8 mouse cellular contexts compared by ENCODE assay signal in genomic region chr7:16980348-16980747, GRCm38 (mm10). TPM values are rescaled to one million over a fixed set of nuclear protein-coding genes. Genes with fewer than 3 reads are reported as not detected.
DNase-seq lines count a peak whose midpoint lies in the region; ATAC-seq lines count a peak whose summit lies in the region.

No protein-coding gene starts in this region.

- peaks cover 45% of the 10 kb centered on the region for H3K4me1 ChIP-seq in megakaryocyte, embryonic 14.5 days

- DNase-seq in cerebellum, postnatal 25 days = peak; percentile 39 to 49
- no peak for DNase-seq in cerebellum, adult 9-10 months
- DNase-seq in urinary bladder, postnatal 25 days (ENCODE audit: low spot score) = peak; percentile 26
- DNase-seq in urinary bladder, postnatal 10 days (ENCODE audit: low spot score) = no peak
- peak; percentile 76 for DNase-seq in kidney, postnatal 10 days
- DNase-seq in thymus, postnatal 0 days (ENCODE audit: low spot score) = peak; percentile 80

- no peaks in the 10 kb centered on the region for H3K27me3 ChIP-seq in megakaryocyte, embryonic 14.5 days (replicated peaks)

- H3K9me3 ChIP-seq in megakaryocyte, embryonic 14.5 days = no peaks in the 10 kb centered on the region

- peak overlapping the region; percentile 89 for H3K4me3 ChIP-seq in megakaryocyte, embryonic 14.5 days (replicated peaks)

- ATAC-seq in granulocyte monocyte progenitor cell, adult 5-6 weeks (replicated peaks; ENCODE audit: poor library complexity, severe bottlenecking) = peak; percentile 52; the same call in 1 of the 2 replicates

- H3K36me3 ChIP-seq in megakaryocyte, embryonic 14.5 days (replicated peaks; ENCODE audit: low read length) = no peaks in the 10 kb centered on the region

RNA-seq across cellular contexts. Expression of gene Gm42372, which starts 2.5 kb away (rescaled TPM):
- total RNA-seq in granulocyte monocyte progenitor cell, adult 5-6 weeks (2014; fragmentation: Nextera tagmentation) = 0.09 TPM in 1 of 2 replicates, not detected in the other
- 0.04 TPM in 1 of 2 replicates, not detected in the other for total RNA-seq in granulocyte monocyte progenitor cell, adult 5-6 weeks (2017)
- 0.06 and 1.4 TPM in 2 replicates for polyA plus RNA-seq in megakaryocyte, embryonic 14.5 days (2012; ENCODE audit: insufficient read depth, low replicate concordance)
- polyA plus RNA-seq in thymus, postnatal 0 days (2015; fragmentation: Nextera tagmentation; extraction: Ambion mirVana) = 0.33 and 0.49 TPM in 2 replicates

RNA-seq across cellular contexts. Expression of gene Ccdc8, which starts 12.2 kb away (rescaled TPM):
- total RNA-seq in granulocyte monocyte progenitor cell, adult 5-6 weeks (2014; fragmentation: Nextera tagmentation) = 4.6 and 4.9 TPM in 2 replicates
- total RNA-seq in granulocyte monocyte progenitor cell, adult 5-6 weeks (2017) = 4.8 and 6.5 TPM in 2 replicates
- 2.9 and 5.3 TPM in 2 replicates for polyA plus RNA-seq in megakaryocyte, embryonic 14.5 days (2012; ENCODE audit: insufficient read depth, low replicate concordance)
- 3.7 and 4.7 TPM in 2 replicates for polyA plus RNA-seq in thymus, postnatal 0 days (2015; fragmentation: Nextera tagmentation; extraction: Ambion mirVana)

RNA-seq across cellular contexts. Expression of gene Pnmal1, which starts 20.9 kb away (rescaled TPM):
- total RNA-seq in granulocyte monocyte progenitor cell, adult 5-6 weeks (2014; fragmentation: Nextera tagmentation) = not detected in 2 replicates
- total RNA-seq in granulocyte monocyte progenitor cell, adult 5-6 weeks (2017) = not detected in 2 replicates
- polyA plus RNA-seq in megakaryocyte, embryonic 14.5 days (2012; ENCODE audit: insufficient read depth, low replicate concordance) = not detected in 2 replicates
- 0.04 TPM in 2 replicates for polyA plus RNA-seq in thymus, postnatal 0 days (2015; fragmentation: Nextera tagmentation; extraction: Ambion mirVana)

RNA-seq across cellular contexts. Expression of gene Pnmal2, which starts 35.9 kb away (rescaled TPM):
- total RNA-seq in granulocyte monocyte progenitor cell, adult 5-6 weeks (2014; fragmentation: Nextera tagmentation) = not detected in 2 replicates
- 0.04 TPM in 1 of 2 replicates, not detected in the other for total RNA-seq in granulocyte monocyte progenitor cell, adult 5-6 weeks (2017)
- not detected in 2 replicates for polyA plus RNA-seq in megakaryocyte, embryonic 14.5 days (2012; ENCODE audit: insufficient read depth, low replicate concordance)
- 5.1 and 6.4 TPM in 2 replicates for polyA plus RNA-seq in thymus, postnatal 0 days (2015; fragmentation: Nextera tagmentation; extraction: Ambion mirVana)

RNA-seq across cellular contexts. Expression of gene Ppp5c, which starts 47.4 kb away (rescaled TPM):
- 96.2 and 123 TPM in 2 replicates for total RNA-seq in granulocyte monocyte progenitor cell, adult 5-6 weeks (2014; fragmentation: Nextera tagmentation)
- 81.0 and 89.8 TPM in 2 replicates for total RNA-seq in granulocyte monocyte progenitor cell, adult 5-6 weeks (2017)
- 55.6 and 70.0 TPM in 2 replicates for polyA plus RNA-seq in megakaryocyte, embryonic 14.5 days (2012; ENCODE audit: insufficient read depth, low replicate concordance)
- polyA plus RNA-seq in thymus, postnatal 0 days (2015; fragmentation: Nextera tagmentation; extraction: Ambion mirVana) = 120 TPM in 2 replicates

Comparison
In these comparisons a context has a peak if more than half of its experiments do, and no peak if none do; other contexts are left out.
1. DNase-seq: peak in cerebellum, postnatal 25 days (2 of 2), urinary bladder, postnatal 25 days (single experiment), kidney, postnatal 10 days (single experiment) and thymus, postnatal 0 days (single experiment); none in cerebellum, adult 9-10 months (single experiment) and urinary bladder, postnatal 10 days (single experiment).